In genomic region chr14:27351051-27351475, GRCm38 (mm10) we compare ENCODE assay signal across 8 mouse cellular contexts.
DNase-seq lines count a peak whose midpoint lies in the region; ATAC-seq lines count a peak whose summit lies in the region.

No protein-coding gene starts in this region.

- no peak overlapping the region for H3K9ac ChIP-seq in kidney, embryonic 14.5 days (ENCODE audit: low read depth, low read length)

- ATAC-seq in kidney, embryonic 14.5 days (ENCODE audit: low FRiP score, low TSS enrichment): no peak

- no peaks in the 10 kb centered on the region for H3K27me3 ChIP-seq in kidney, embryonic 14.5 days (ENCODE audit: control insufficient read depth, insufficient read depth, low read length)

- no peak overlapping the region for H3K4me2 ChIP-seq in kidney, embryonic 14.5 days (replicated peaks; ENCODE audit: low read depth, low read length)

- WGBS in kidney, embryonic 14.5 days: 55% methylated on average over 5 of the region's 5 CpGs

- H3K9me3 ChIP-seq in kidney, embryonic 14.5 days (ENCODE audit: control insufficient read depth, low read length): no peaks in the 10 kb centered on the region

- intact Hi-C loops in gastrocnemius, postnatal 14 days (cut with DNase I; ENCODE audit: low total_unique reads): no loop called here
- intact Hi-C loops in gastrocnemius, postnatal 36 days (cut with DNase I): no loop called here
- intact Hi-C loops in left cerebral cortex, postnatal 14 days (cut with DNase I): no loop called here

- peak overlapping the region; percentile 84 for H3K27ac ChIP-seq in kidney, embryonic 14.5 days (ENCODE audit: low read depth, low read length)

- peak; percentile 46 for DNase-seq in gastrocnemius, adult 18-20 months (ENCODE audit: low spot score)
- DNase-seq in gastrocnemius, postnatal 14 days: no peak
- peak; percentile 30 to 33 for DNase-seq in gastrocnemius, postnatal 36 days
- peak; percentile 83 for DNase-seq in lung, postnatal 25 days (ENCODE audit: low spot score)
- no peak for DNase-seq in right cerebral cortex, postnatal 4 days
- no peak for DNase-seq in thymus, postnatal 25 days
- no peak for DNase-seq in left cerebral cortex, postnatal 14 days (ENCODE audit: low spot score in 2 of 2)

- H3K4me3 ChIP-seq in kidney, embryonic 14.5 days (ENCODE audit: low read length): no peak overlapping the region

- no peaks in the 10 kb centered on the region for H3K36me3 ChIP-seq in kidney, embryonic 14.5 days (ENCODE audit: control insufficient read depth, insufficient read depth, low read length)

- H3K4me1 ChIP-seq in kidney, embryonic 14.5 days (ENCODE audit: control insufficient read depth, insufficient read depth, low read length): peaks cover 9% of the 10 kb centered on the region

Comparison
In these comparisons a context has a peak if more than half of its experiments do, and no peak if none do; other contexts are left out.
1. DNase-seq: peak in gastrocnemius, adult 18-20 months (single experiment), gastrocnemius, postnatal 36 days (2 of 2) and lung, postnatal 25 days (single experiment); none in gastrocnemius, postnatal 14 days (single experiment), right cerebral cortex, postnatal 4 days (single experiment), thymus, postnatal 25 days (single experiment) and left cerebral cortex, postnatal 14 days (0 of 2).